Mouse (Mus musculus) gastrocnemius, adult 2 months (tissue): Measurements from ENCODE around the gene Zcchc12. TPM values are rescaled to one million over a fixed set of nuclear protein-coding genes. Genes with fewer than 3 reads are reported as not detected.

Source experiments
- DNase-seq: peaks from one replicate; pipeline ENCODE4 v3.0.0; 2022
- H3K27ac ChIP-seq: fragments of 200-600 bp; 2 replicates; pipeline ENCODE4 v1.8.1; 2022; ENCODE audit warnings: mild to moderate bottlenecking
- H3K4me3 ChIP-seq: fragments of 200-600 bp; 2 replicates; pipeline ENCODE4 v1.8.1; 2022; ENCODE audit warnings: mild to moderate bottlenecking, moderate library complexity
- CTCF ChIP-seq: fragments of 200-600 bp; IDR thresholded peaks from 2 replicates; pipeline ENCODE4 v1.8.1; 2022; ENCODE audit warnings: antibody characterized with exemption, mild to moderate bottlenecking, moderate library complexity
- intact Hi-C: fragments of 180-260 bp; cut with DNase I; formaldehyde crosslinking; loops from one replicate; pipeline ENCODE4 v1.15.1; 2025
- long read RNA-seq, 2 experiments: library from polyadenylated mRNA; stranded (forward); transcript quantifications; one replicate each; pipeline ENCODE4 v2.0.0; 2021
- total RNA-seq, 2 experiments: library from RNA; stranded (reverse); gene quantifications; 2 replicates each; pipeline ENCODE4 v1.2.3; 2021

The Zcchc12 gene
- not detected for total RNA-seq
- long read RNA-seq, experiment 1, result 0 reads
- long read RNA-seq, experiment 2, result 0 reads

- H3K27ac ChIP-seq, result no peak within 1 kb of the TSS
- intact Hi-C loops, result no loop called here
- TF ChIP-seq CTCF, result no peak
- peak within 1 kb of the TSS; percentile 40; the same call in 1 of the 2 replicates for H3K4me3 ChIP-seq
- no peak for DNase-seq
Measured at GRCm38 (mm10) chrX:36195736-36196525, at the start of gene Zcchc12. Gene Zcchc12, plus strand, starts transcription at chrX:36195904.

- no peak for DNase-seq
- TF ChIP-seq CTCF, result no peak
- H3K4me3 ChIP-seq, result no peak overlapping the region
- intact Hi-C loops, result no loop called here
- no peak overlapping the region for H3K27ac ChIP-seq
Measured at GRCm38 (mm10) chrX:36146746-36147145, 49.0 kb upstream of the Zcchc12 start.

- no peak overlapping the region for H3K4me3 ChIP-seq
- H3K27ac ChIP-seq, result no peak overlapping the region
- no peak for DNase-seq
- peak; percentile 27 for TF ChIP-seq CTCF
- intact Hi-C loops, result no loop called here
Measured at GRCm38 (mm10) chrX:36150100-36150499, 45.6 kb upstream of the Zcchc12 start.

GRCm38 (mm10) chrX:36156677-36157076, 39.0 kb upstream of the Zcchc12 start:
- no peak overlapping the region for H3K4me3 ChIP-seq
- intact Hi-C loops, result no loop called here
- no peak for DNase-seq
- TF ChIP-seq CTCF, result no peak
- no peak overlapping the region for H3K27ac ChIP-seq

- Histone ChIP-seq H3K4me3 (no peak overlapping the region), H3K27ac (no peak overlapping the region)
- DNase-seq, result no peak
- TF ChIP-seq CTCF, result no peak
- intact Hi-C loops, result no loop called here
Measured at GRCm38 (mm10) chrX:36161567-36161966, 34.1 kb upstream of the Zcchc12 start.

GRCm38 (mm10) chrX:36183625-36184024, 12.1 kb upstream of the Zcchc12 start:
- H3K27ac ChIP-seq, result no peak overlapping the region
- peak; percentile 60 for DNase-seq
- peak; percentile 71 for TF ChIP-seq CTCF
- no peak overlapping the region for H3K4me3 ChIP-seq
- intact Hi-C loops, result loop anchor here (10.0 kb wide), 1 partner anchor 349 kb away; no protein-coding TSS in a partner anchor

- H3K4me3 ChIP-seq, result no peak overlapping the region
- intact Hi-C loops, result loop anchor here (10.0 kb wide), 1 partner anchor 351 kb away; no protein-coding TSS in a partner anchor
- no peak for TF ChIP-seq CTCF
- DNase-seq, result no peak
- no peak overlapping the region for H3K27ac ChIP-seq
Measured at GRCm38 (mm10) chrX:36186036-36186435, 9.7 kb upstream of the Zcchc12 start.

- TF ChIP-seq CTCF, result no peak
- intact Hi-C loops, result loop anchor here (10.0 kb wide), 1 partner anchor 352 kb away; no protein-coding TSS in a partner anchor
- Histone ChIP-seq H3K4me3 (no peak overlapping the region), H3K27ac (no peak overlapping the region)
- no peak for DNase-seq
Measured at GRCm38 (mm10) chrX:36186443-36186842, 9.3 kb upstream of the Zcchc12 start.

GRCm38 (mm10) chrX:36193951-36194350, 1.8 kb upstream of the Zcchc12 start:
- no peak overlapping the region for H3K27ac ChIP-seq
- no peak overlapping the region for H3K4me3 ChIP-seq
- DNase-seq, result no peak
- TF ChIP-seq CTCF, result no peak
- intact Hi-C loops, result no loop called here

GRCm38 (mm10) chrX:36209554-36209953, 13.8 kb downstream of the Zcchc12 start:
- TF ChIP-seq CTCF, result no peak
- Histone ChIP-seq H3K4me3 (no peak overlapping the region), H3K27ac (no peak overlapping the region)
- intact Hi-C loops, result no loop called here
- no peak for DNase-seq

GRCm38 (mm10) chrX:36211216-36211615, 15.5 kb downstream of the Zcchc12 start:
- TF ChIP-seq CTCF, result no peak
- no peak for DNase-seq
- no peak overlapping the region for H3K4me3 ChIP-seq
- intact Hi-C loops, result no loop called here
- no peak overlapping the region for H3K27ac ChIP-seq

GRCm38 (mm10) chrX:36221366-36221765, 25.7 kb downstream of the Zcchc12 start:
- H3K4me3 ChIP-seq, result no peak overlapping the region
- no peak overlapping the region for H3K27ac ChIP-seq
- intact Hi-C loops, result no loop called here
- no peak for DNase-seq
- TF ChIP-seq CTCF, result peak; percentile 19; the same call in 1 of the 2 replicates

- Histone ChIP-seq H3K4me3 (no peak overlapping the region), H3K27ac (no peak overlapping the region)
- intact Hi-C loops, result loop anchor here (2.0 to 5.0 kb wide), 3 partner anchors 102 to 167 kb away; partner anchors contain the start of gene Lonrf3
- TF ChIP-seq CTCF, result peak; percentile 86
- peak; percentile 77 for DNase-seq
Measured at GRCm38 (mm10) chrX:36225777-36226176, 30.1 kb downstream of the Zcchc12 start.
